Mouse (Mus musculus) hindbrain, embryonic 11.5 days (tissue): ENCODE results near the gene Atf6b. TPM values are rescaled to one million over a fixed set of nuclear protein-coding genes. Genes with fewer than 3 reads are reported as not detected.

ENCODE experiments used
- ATAC-seq: fragments of 200-750 bp; cut with Nextera tagmentation; 2 replicates; pipeline ENCODE4 v1.8.0; 2017; ENCODE audit warnings: mild to moderate bottlenecking, moderate TSS enrichment, moderate library complexity; ENCODE audit not compliant: low FRiP score
- DNase-seq: peaks from one replicate; pipeline ENCODE4 v3.0.0-alpha.2; 2015; ENCODE audit warnings: low spot score
- H3K27ac ChIP-seq: fragments of 300-500 bp; sonication (generic); 2 replicates; pipeline ENCODE4 v1.5.1; 2014; ENCODE audit warnings: mild to moderate bottlenecking, low read depth, low read length
- H3K27me3 ChIP-seq: fragments of 300-500 bp; sonication (generic); 2 replicates; pipeline ENCODE4 v1.6.1; 2014; ENCODE audit warnings: mild to moderate bottlenecking, low read length, moderate library complexity, mixed read lengths; ENCODE audit not compliant: control insufficient read depth, insufficient read depth
- H3K36me3 ChIP-seq: fragments of 300-500 bp; sonication (generic); 2 replicates; pipeline ENCODE4 v1.6.1; 2014; ENCODE audit warnings: mild to moderate bottlenecking, low read length, moderate library complexity, mixed read lengths; ENCODE audit not compliant: control insufficient read depth, insufficient read depth
- H3K4me1 ChIP-seq: fragments of 300-500 bp; sonication (generic); replicated peaks from 2 replicates; pipeline ENCODE4 v1.6.1; 2014; ENCODE audit warnings: low read length, mixed read lengths; ENCODE audit not compliant: control insufficient read depth, insufficient read depth
- H3K4me2 ChIP-seq: fragments of 300-500 bp; sonication (generic); replicated peaks from 2 replicates; pipeline ENCODE4 v1.6.1; 2014; ENCODE audit warnings: mild to moderate bottlenecking, low read depth, low read length
- H3K4me3 ChIP-seq: fragments of 300-500 bp; sonication (generic); 2 replicates; pipeline ENCODE4 v1.5.1; 2014; ENCODE audit warnings: low read depth, low read length
- H3K9ac ChIP-seq: fragments of 300-500 bp; sonication (generic); 2 replicates; pipeline ENCODE4 v1.6.1; 2014; ENCODE audit warnings: low read depth, low read length
- H3K9me3 ChIP-seq: fragments of 300-500 bp; sonication (generic); 2 replicates; pipeline ENCODE4 v1.6.1; 2016; ENCODE audit warnings: low read length; ENCODE audit not compliant: control insufficient read depth
- WGBS: fragments of 180-500 bp; shearing (Covaris S2); extraction: QIAGEN DNeasy Blood & Tissue Kit; methylation state at CpG from one replicate; pipeline ENCODE4 v1.1.7; 2014; 5-methylcytosine and 5-hydroxymethylcytosine counted together
- polyA plus RNA-seq: library from polyadenylated mRNA; unstranded; fragments of >200 nt; fragmentation: Nextera tagmentation; extraction: Ambion mirVana; gene quantifications from 2 replicates; pipeline ENCODE4 v1.2.1, GENCODE M21; 2014

The Atf6b gene
- polyA plus RNA-seq, 1 experiment from 2014 or later, result 61.9 TPM

- H3K4me1 ChIP-seq, result peaks cover 16% of the 10 kb centered on the region
- no peak for ATAC-seq
- H3K9me3 ChIP-seq, result no peaks in the 10 kb centered on the region
Observed at GRCm38 (mm10) chr17:34606186-34607039, 40.5 kb upstream of the Atf6b start.

DNA sequence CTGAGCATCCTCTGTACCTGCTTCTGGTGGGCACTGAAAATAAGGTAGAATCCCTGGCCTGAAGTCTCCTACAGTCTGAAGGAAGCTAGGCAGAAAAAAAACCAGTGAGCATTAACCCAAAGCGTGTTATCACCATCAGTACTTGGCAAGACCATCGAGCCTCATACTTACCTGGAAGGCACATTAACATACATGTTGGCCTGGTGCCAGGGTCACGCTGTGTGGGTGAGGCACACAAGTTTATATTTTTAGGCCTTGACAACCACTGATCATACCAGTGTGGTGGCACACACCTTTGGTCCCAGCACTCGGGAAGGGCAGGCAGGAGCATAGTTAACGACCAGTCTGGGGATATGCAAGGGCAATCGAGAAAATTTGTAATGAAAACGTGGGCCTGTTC, 38.9 kb upstream of the Atf6b start:
- H3K4me3 ChIP-seq, result no peak overlapping the region
- no peaks in the 10 kb centered on the region for H3K9me3 ChIP-seq
- H3K9ac ChIP-seq, result no peak overlapping the region
- no peak overlapping the region for H3K4me2 ChIP-seq
- H3K27me3 ChIP-seq, result no peaks in the 10 kb centered on the region
- ATAC-seq, result no peak
- H3K27ac ChIP-seq, result no peak overlapping the region
- H3K4me1 ChIP-seq, result peaks cover 12% of the 10 kb centered on the region
- 90% methylated on average over 7 of the region's 7 CpGs for WGBS
- 0 out of 2 replicates have a peak, but pooled peaks cover 4% of the 10 kb centered on the region for H3K36me3 ChIP-seq
- no peak for DNase-seq

More at GRCm38 (mm10) chr17:34606186-34607039, 40.5 kb upstream of the Atf6b start:
- peak overlapping the region; percentile 95 for H3K4me2 ChIP-seq
- DNase-seq, result no peak
- H3K27ac ChIP-seq, result peak overlapping the region; percentile 85
- peak overlapping the region; percentile 91 for H3K9ac ChIP-seq
- 18% methylated on average over 32 of the region's 32 CpGs for WGBS
- no peaks in the 10 kb centered on the region for H3K36me3 ChIP-seq
- no peaks in the 10 kb centered on the region for H3K27me3 ChIP-seq
- peak overlapping the region; percentile 96 for H3K4me3 ChIP-seq

DNA sequence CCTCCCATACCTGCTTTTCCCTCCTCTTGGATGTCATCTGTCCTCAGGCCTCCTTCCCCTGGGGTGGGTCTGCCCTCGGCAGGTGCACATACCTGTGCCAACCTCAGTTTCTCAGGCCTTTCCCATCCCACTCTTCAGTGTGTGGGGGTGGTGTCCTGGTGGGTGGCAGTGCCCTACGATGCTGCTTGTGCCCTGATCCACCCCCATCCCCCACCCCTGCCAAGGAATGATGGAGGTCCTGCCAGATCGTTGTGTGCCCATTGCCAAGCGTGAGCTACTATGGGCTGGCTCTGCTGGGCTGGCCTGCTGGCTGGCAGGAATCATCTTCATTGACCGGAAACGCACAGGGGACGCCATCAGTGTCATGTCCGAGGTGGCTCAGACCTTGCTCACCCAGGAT, 35.9 kb upstream of the Atf6b start:
- DNase-seq (no peak), ATAC-seq (no peak)
- Histone ChIP-seq H3K4me2 (no peak overlapping the region), H3K27ac (no peak overlapping the region), H3K9ac (no peak overlapping the region), H3K27me3 (no peaks in the 10 kb centered on the region), H3K4me3 (no peak overlapping the region), H3K36me3 (0 out of 2 replicates have a peak, but pooled peaks cover 4% of the 10 kb centered on the region), H3K4me1 (peaks cover 7% of the 10 kb centered on the region), H3K9me3 (no peaks in the 10 kb centered on the region)
- WGBS, result 94% methylated on average over 8 of the region's 8 CpGs

- WGBS, result 85% methylated on average over 11 of the region's 11 CpGs
- H3K9me3 ChIP-seq, result no peaks in the 10 kb centered on the region
- no peak for ATAC-seq
- no peak for DNase-seq
- H3K27ac ChIP-seq, result no peak overlapping the region
- H3K27me3 ChIP-seq, result no peaks in the 10 kb centered on the region
- H3K4me3 ChIP-seq, result no peak overlapping the region
- H3K4me2 ChIP-seq, result no peak overlapping the region
- no peak overlapping the region for H3K9ac ChIP-seq
- no peaks in the 10 kb centered on the region for H3K4me1 ChIP-seq
- 0 out of 2 replicates have a peak, but pooled peaks cover 4% of the 10 kb centered on the region for H3K36me3 ChIP-seq
Observed at GRCm38 (mm10) chr17:34613054-34613645, 33.8 kb upstream of the Atf6b start.

- 88% methylated on average over 10 of the region's 10 CpGs for WGBS
- Histone ChIP-seq H3K36me3 (0 out of 2 replicates have a peak, but pooled peaks cover 4% of the 10 kb centered on the region), H3K9me3 (no peaks in the 10 kb centered on the region), H3K4me1 (no peaks in the 10 kb centered on the region), H3K27me3 (no peaks in the 10 kb centered on the region), H3K4me2 (no peak overlapping the region), H3K27ac (no peak overlapping the region), H3K9ac (no peak overlapping the region), H3K4me3 (no peak overlapping the region)
- no peak for ATAC-seq
- no peak for DNase-seq
Observed at GRCm38 (mm10) chr17:34613830-34614229, 33.1 kb upstream of the Atf6b start.

GRCm38 (mm10) chr17:34615871-34616270, 31.1 kb upstream of the Atf6b start, which contains the start of gene Egfl8:
Gene Egfl8 (minus strand): TSS chr17:34615971.
- DNase-seq (no peak), ATAC-seq (no peak)
- Histone ChIP-seq H3K4me3 (no peak within 1 kb of the TSS), H3K27ac (no peak within 1 kb of the TSS), H3K27me3 (no peaks in the 10 kb centered on the region), H3K9me3 (no peaks in the 10 kb centered on the region), H3K36me3 (0 out of 2 replicates have a peak, but pooled peaks cover 4% of the 10 kb centered on the region), H3K9ac (no peak within 1 kb of the TSS), H3K4me2 (no peak within 1 kb of the TSS), H3K4me1 (no peaks in the 10 kb centered on the region; the same call in 1 of the 2 replicates)
- WGBS, result 68% methylated on average over 6 of the region's 6 CpGs

GRCm38 (mm10) chr17:34618999-34619398, 27.9 kb upstream of the Atf6b start:
- no peak for ATAC-seq

DNA sequence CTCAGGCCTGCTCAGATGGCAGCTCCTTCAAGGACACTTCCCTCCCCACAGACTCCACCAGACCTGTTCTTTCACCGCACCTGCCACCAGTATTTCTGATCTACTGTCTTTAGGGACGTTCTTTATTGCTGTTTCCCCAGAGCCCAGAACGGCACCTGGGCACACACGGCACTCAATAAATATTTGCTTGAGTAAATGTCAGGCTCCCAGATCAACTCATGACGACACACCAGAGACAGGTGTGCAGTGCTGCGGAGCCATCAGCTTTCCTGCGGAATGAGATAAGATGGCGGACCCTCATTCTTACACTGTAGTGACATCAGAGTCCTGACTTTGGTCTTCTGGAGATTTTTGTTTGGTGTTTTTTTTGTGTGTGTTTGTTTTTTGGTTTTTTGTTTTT, 25.9 kb upstream of the Atf6b start:
- no peaks in the 10 kb centered on the region for H3K27me3 ChIP-seq
- no peaks in the 10 kb centered on the region for H3K9me3 ChIP-seq
- H3K9ac ChIP-seq, result no peak overlapping the region
- H3K4me2 ChIP-seq, result no peak overlapping the region
- DNase-seq (no peak), ATAC-seq (no peak)
- H3K4me3 ChIP-seq, result no peak overlapping the region
- no peaks in the 10 kb centered on the region for H3K36me3 ChIP-seq
- WGBS, result 93% methylated on average over 8 of the region's 8 CpGs
- peaks cover under 1% of the 10 kb centered on the region; the same call in 1 of the 2 replicates for H3K4me1 ChIP-seq
- no peak overlapping the region for H3K27ac ChIP-seq

More at GRCm38 (mm10) chr17:34618999-34619398, 27.9 kb upstream of the Atf6b start:
- Histone ChIP-seq H3K4me3 (no peak overlapping the region), H3K27me3 (no peaks in the 10 kb centered on the region), H3K27ac (no peak overlapping the region), H3K4me2 (no peak overlapping the region), H3K9me3 (no peaks in the 10 kb centered on the region), H3K4me1 (no peaks in the 10 kb centered on the region; the same call in 1 of the 2 replicates), H3K36me3 (no peaks in the 10 kb centered on the region), H3K9ac (no peak overlapping the region)
- peak; percentile 78 for DNase-seq
- 17% methylated on average over 6 of the region's 6 CpGs for WGBS
